Mouse (Mus musculus) monocyte, adult 5-6 weeks (primary cell): Measurements from ENCODE around the gene Arhgef19. TPM values are rescaled to one million over a fixed set of nuclear protein-coding genes. Genes with fewer than 3 reads are reported as not detected.

ENCODE experiments used
- ATAC-seq: fragments of 153-309, 156-312 bp; replicated peaks from 2 replicates; pipeline ENCODE4 v1.8.0; 2017; ENCODE audit warnings: mild to moderate bottlenecking; ENCODE audit not compliant: low TSS enrichment, insufficient number of reproducible peaks, severe bottlenecking, poor library complexity, low FRiP score
- total RNA-seq: library from RNA; stranded (forward); fragments of 200-1000, 200-491, 200-594 nt; gene quantifications from 3 replicates; pipeline ENCODE4 v1.2.3, GENCODE M21; 2017

The Arhgef19 gene
- total RNA-seq, 1 experiment from 2014 or later: not detected

GRCm38 (mm10) chr4:141233196-141233595 lies 6.1 kb upstream of the Arhgef19 start:
- no peak for ATAC-seq

DNA sequence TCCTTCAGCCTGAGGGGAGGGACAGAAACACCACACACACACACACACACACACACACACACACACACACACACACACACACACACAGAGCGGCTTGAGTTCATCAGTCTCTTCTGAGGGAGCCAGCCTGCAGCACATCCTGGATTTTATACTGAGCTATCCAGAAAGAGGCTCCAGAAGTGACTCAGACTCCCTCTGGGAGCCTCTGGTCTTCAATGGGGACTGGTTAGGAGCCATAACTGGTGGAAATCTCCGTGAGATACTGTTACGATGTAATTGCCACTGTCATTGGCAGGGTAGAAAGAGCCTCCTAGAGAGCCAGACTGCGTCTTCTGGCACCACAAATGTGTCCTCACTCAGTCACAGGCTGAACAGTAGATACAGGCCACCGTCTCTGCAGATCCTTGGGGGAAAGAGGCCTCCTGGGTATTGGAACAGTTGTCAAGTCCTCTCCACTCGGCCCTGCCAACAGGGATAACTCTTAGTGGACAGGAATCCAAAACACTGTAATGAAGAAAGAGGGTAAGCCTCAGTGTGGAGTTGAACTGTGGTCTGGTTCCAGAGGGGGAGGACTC lies 3.7 kb upstream of the Arhgef19 start:
- no peak for ATAC-seq

DNA sequence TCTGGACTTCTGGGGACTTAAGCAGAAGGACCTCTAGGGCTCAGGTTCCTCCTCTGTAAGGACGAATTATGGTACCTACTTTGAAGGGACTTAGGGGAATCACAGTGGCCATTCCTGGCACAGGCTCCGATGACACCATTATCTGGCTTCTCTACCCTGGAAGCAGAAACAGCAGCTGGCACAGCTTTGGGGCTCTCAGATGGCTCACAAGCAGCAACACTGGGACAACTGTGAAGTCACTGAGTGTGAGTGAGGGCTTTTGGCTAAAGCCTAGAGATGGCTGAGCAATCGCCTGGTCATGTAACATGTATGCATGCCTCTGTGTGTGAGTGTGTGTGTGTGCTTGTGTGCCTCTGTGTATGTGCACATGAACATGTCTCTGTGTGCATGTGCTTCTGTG lies 2.4 kb upstream of the Arhgef19 start:
- ATAC-seq: no peak

- ATAC-seq: no peak
These were observed 559 bp upstream of the Arhgef19 start for GRCm38 (mm10) chr4:141238492-141239387.

- ATAC-seq: no peak
These were observed 1.3 kb downstream of the Arhgef19 start for GRCm38 (mm10) chr4:141240617-141241016.

DNA sequence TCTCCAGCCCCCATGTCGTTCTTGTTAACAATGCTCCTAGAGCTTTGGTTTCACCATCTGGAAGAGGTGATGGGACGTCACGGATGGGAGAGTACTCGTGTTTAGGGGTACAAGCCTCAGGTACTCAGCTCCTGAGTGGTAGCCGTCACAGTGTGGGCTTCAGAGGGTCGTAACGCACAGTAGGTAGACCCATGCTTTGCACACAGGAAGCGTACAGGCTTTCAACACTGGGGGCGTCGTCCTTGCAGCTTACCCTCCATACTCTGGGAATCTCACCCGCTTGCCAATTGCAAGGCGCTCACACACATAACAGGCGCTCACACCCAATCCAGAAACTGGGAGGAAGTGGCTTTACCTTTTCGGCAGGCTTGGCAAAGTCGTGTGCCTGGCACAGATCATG lies 2.6 kb downstream of the Arhgef19 start:
- ATAC-seq: no peak

DNA sequence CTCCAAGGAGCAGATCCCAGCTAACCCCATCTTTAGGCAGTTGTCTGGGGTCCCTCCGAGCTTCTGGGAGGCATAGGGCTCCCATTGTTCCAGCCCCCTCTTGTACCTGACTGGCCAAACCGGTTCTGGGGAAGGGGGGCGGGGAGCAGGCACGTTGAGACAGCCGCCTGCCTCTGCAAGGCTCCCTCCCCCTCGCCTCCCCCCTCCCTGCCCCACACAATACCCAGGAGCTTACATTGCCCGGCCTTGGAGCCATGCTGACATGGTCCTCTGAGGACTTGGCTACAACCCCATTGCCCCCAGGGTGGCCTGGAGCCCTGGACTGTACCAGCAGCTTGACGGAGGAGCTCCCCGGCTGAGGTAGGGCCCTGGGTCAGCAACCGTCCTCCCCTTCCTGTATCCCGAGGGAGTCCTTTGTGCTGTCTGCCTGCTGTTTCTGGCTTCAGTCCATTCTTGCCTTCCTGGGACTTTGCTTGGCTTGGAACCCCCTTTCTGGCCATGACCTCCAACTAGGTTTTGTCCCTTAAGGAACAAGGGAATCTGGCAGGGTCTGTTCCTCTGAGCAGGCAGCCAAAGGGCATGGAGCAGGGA lies 3.4 kb downstream of the Arhgef19 start:
- no peak for ATAC-seq

DNA sequence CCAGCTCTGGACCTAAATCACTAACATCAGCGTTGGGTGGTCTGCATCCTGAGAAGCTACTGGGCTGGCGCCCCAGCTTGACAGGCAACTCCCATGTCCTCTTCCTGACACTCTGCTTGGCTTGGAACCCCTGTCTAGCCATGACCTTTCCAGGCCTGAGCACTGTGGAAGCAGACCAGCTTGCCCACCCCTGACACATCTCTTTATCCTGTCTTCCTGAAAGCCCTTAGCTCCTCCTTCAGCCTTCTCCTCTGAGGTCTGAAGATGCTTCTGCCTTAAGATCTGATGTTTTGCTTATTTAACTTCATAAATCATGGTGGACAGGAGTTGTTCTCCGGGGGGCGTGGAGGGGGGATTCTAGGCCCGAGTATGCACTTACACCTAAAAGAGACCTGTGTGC lies 4.3 kb downstream of the Arhgef19 start:
- no peak for ATAC-seq

DNA sequence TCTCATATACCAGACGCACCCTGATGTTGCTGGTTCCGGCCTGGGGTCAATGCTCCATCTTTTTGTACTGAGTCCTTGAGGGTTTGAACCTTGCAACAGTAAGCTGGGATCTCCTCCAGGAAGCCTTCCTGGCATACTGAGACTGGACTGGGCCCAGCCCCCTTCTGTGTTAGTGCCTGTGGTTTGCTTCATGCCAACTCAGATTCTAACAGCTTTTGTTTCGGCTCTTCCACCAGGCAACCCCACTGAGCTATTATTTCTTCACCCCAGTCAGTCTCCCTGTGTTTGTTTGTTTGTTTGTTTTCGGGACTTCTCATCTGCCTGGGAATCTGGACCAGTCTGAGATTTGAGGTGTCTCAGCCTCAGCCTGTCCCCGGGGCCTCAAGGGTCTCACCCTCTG lies 5.1 kb downstream of the Arhgef19 start:
- no peak for ATAC-seq

GRCm38 (mm10) chr4:141244931-141245425 lies 5.7 kb downstream of the Arhgef19 start:
- ATAC-seq: no peak

DNA sequence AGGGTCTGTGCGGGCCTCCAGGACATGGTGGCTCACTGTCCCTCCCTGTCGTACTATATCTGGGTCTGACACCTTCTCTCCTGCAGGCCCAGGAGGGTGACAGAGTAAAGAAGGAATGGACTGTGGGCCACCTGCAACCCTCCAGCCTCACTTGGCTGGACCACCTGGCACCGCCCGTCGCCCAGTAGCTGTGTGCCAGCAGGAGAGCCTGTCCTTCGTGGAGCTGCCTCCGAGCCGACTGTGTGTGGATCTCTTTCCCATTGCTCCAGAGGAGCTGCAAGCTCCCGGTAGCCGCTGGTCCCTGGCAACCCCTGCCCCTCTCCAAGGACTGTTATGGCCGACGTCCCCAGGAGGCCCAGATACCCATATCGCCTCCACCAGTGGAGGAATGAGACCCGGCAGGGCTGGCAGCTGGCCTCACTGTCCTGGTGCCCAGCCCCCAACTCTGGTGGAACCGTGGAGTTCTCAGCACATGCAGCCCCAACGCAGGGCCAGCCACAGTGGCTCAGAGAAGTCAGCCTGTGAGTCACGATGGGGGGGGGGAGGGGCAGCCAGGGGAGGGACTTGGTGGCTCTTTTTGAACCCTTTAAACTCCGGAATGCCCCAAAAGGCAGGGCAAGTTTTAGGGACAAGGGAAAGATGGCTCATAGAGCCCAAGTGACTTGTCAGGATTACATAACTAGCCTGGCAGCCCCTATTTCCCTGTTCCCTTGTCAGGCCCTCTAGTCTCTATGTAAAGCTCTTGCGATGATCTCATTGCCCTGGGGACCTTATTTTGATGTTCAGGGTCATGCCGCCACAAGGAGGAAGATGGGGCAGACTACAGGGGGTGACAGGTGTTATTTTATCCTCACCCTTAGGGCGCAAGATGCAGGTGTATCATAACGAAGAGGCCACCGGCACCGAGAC lies 7.0 kb downstream of the Arhgef19 start:
- ATAC-seq: no peak

- no peak for ATAC-seq
These were observed 7.7 kb downstream of the Arhgef19 start for GRCm38 (mm10) chr4:141246998-141247350.

- no peak for ATAC-seq
These were observed 8.7 kb downstream of the Arhgef19 start for GRCm38 (mm10) chr4:141247776-141248613.

GRCm38 (mm10) chr4:141248614-141248978 lies 9.3 kb downstream of the Arhgef19 start:
- ATAC-seq: no peak

DNA sequence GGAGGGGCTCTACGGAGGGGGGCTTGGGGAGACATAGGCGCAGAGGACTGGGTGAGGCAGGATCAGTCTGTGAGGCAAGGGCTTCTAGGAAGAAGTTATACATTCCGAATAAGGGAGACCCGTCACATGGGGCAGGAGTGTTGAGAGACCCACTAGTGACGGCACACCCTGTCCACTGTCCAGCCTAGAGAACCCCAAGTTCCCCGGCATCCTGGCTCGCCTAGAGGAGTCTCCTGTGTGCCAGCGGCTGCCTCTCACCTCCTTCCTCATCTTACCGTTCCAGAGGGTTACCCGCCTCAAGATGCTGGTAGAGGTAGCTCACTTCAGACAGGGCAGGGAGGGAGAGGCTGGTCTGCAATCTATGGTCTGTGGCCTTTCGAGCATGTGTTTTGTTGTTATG lies 10.1 kb downstream of the Arhgef19 start:
- ATAC-seq: no peak

DNA sequence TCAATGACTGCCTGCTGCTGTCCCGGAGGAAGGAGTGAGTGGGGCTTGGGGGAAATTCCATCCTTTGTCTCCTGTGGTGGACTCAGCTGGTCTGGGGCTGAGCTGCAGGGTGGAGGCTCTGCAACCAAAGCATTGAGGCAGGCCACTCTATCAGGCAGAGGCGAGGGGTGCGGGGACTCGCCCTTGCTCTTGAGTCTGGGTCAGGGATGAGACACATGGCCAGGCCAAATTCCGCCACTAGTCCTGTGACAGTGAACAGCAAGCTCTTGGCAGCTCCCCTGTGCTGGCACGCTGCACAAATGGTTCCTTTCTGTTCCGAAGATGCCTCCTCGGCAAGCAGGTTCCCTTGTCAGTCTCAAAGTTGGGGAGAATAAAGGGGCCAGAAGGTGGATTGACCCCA lies 11.8 kb downstream of the Arhgef19 start:
- no peak for ATAC-seq

- ATAC-seq: no peak
These were observed 13.3 kb downstream of the Arhgef19 start for GRCm38 (mm10) chr4:141252641-141253040.

- no peak for ATAC-seq
These were observed 14.9 kb downstream of the Arhgef19 start for GRCm38 (mm10) chr4:141254234-141254633.
